Mouse (Mus musculus): Measurements from ENCODE around the gene Atp5j2. TPM values are rescaled to one million over a fixed set of nuclear protein-coding genes. Genes with fewer than 3 reads are reported as not detected.

The Atp5j2 gene
- polyA plus RNA-seq (2015; fragmentation: Nextera tagmentation; extraction: Ambion mirVana) = 935 and 1,769 TPM in 2 replicates

DNA sequence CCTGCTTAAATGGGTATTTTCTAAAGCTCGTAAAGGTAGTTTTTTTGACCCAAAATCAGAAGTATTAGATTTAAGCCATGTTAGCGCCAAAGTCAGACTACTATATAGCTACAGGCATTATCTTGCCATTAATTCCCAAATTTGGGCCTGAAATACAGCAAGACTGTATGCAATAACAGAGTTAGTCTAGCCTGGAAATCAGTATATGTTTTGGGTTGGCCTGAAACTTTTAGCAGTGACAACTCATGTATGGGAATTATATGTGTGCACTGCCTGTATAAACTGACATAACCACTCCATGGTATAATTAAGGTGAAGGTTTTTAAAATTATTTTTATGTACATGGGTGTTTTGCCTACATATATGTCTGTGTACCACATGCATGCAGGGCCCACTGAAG, at the start of gene Atp5j2:
Gene Atp5j2, minus strand, starts transcription at position 101 of the 400 bp plus-strand sequence.

DNA sequence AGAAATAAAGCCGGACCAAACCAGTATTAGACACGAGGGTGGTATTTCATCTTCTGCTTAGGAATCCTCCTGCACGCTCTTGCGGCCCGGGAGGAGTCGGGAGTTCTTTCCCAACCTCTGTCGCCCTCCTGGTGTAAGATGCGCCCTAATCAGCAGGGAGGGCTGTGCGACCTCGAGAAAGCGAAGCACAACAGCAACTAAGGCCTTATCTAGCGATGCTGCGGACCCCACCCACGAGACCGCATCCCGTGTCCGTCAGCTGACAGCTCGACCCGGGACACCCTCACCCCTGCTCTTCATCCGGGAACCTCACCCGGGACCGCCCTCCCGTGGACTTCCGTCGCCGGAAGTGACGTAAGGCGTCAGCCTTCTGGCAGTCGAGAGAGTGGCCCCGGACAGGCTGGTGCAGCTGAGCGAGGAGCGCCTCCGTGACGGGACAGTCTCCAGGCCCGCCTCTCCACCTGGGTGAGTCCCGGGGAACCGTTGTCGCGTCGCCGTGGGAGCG, 39.6 kb upstream of the Atp5j2 start, which contains the start of gene Zfp655:
Gene Zfp655, plus strand, starts transcription at position 349 of the 505 bp plus-strand sequence.

DNA sequence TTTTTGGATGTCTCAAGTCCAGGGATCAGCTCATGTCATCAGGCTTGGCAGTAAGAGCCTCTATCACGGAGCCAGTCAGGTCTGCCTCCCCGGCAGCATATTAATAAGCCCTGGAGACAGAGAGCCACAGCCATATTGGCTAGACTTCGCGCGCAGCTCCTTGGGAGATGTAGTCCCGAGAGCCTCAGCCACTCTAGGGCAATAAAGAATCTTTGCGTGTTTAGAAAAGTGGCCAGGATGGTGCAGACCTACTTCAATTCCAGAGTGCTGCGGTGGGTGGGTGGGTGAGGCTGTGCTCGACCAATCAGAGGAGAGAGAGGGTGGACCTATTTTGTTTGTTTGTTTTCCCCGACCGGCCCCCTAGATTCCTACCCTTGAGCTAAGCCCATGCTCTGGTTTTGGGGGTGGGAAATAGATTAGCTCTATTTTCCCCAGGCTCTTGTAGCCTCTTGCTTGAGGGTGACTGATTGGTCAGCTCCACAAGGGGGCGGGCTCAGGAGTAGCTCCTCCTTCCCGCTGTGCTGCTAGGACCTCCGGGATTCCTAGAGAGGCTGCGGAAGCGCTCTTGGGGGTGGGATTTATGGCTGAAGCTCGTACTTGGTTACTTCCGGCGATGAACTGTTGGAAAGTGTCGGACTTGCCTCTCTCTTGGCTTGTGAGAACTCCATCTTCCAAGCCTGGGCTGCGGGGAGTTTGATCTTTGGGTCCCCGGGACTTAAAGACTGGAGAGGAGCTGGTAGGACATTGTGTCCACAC, 12.3 kb upstream of the Atp5j2 start, which contains the start of gene Zkscan5:
Gene Zkscan5, plus strand, starts transcription at position 627 of the 756 bp plus-strand sequence.

DNA sequence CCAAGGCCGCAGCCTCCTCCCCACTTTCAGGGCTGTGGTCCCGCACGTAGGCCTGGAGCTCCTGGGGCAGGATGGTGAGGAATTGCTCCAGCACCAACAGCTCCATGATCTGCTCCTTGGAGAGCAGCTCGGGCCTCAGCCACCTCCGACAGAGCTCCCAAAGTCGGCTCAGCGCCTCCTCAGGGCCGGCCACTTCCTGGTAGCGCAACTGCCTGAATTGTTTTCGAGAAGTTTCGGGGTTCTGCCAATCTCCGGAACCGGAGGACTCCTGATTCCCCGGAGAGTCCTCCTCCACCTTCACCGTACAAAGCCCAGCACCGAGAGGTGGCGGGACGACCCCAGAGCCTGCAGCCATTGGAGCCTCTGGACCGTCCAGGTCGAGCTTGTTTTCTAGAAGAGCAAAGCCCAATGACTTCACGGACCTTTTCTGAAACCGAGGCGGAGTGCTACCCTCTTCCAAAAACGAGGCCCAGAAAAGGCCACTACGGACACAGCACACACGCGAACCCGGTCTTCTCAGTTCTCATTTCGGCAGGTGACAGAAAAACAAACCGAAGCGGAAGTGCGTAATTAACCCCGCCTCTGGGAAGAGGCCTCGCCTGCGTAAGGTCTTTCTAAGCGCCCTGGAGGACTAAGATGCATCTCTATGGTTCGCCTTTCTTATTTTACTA, 9.6 kb upstream of the Atp5j2 start, which contains the start of gene Zkscan14:
Gene Zkscan14, minus strand, starts transcription at position 548 of the 671 bp plus-strand sequence.

DNA sequence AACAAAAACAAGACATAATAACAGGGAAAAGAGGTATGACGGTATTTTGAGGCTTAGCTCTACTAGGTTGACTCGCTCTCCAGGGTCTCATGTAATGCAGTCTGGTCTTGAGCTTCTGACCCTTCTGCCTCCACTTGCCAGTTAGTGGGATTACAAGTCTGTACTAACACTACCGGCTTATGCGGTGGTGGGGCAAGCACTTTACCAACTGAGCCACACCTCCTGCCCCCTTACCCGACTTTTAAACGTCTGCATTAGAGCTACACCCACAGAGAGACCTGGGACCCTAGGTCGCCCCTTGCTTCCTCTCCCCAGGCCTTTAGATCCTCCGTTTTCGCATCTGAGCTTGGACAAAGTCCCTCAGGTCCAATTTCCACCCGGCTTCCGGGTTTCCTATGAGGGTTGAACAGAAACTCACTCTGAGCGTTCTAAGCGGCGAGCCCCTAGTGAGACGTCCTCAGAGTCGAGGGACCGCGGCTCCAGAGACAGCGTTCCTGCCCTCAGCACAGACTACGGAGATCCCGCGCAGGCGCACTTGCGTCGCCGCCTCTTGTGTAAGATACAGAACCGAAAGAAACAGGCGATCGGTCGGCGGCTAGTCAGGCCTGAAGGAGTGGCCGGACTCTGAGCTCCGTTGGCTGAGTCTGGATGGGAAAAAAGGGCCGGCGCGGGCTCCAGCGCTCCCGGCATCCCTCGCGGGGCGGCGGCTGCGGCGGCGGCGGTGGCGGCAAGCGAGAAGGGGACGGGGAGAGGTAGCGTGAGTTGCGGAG, 25.1 kb downstream of the Atp5j2 start, which contains the start of the genes Ptcd1 and Cpsf4:
Gene Ptcd1, minus strand, starts transcription at position 573 of the 770 bp plus-strand sequence.
Gene Cpsf4, plus strand, starts transcription at position 678 of the 770 bp plus-strand sequence.

GRCm38 (mm10) chr5:145139571-145140519, 52.0 kb downstream of the Atp5j2 start, which contains the start of the genes Pdap1 and Bud31:
Pdap1 (minus strand) TSS chr5:145140238.
Bud31 (plus strand) TSS chr5:145140362.

Other genes with a start within 250 kb of the Atp5j2 start
- gene Smurf1, start 226.2 kb downstream of the Atp5j2 start, polyA plus RNA-seq (2015; fragmentation: Nextera tagmentation; extraction: Ambion mirVana) = 9.3 and 9.7 TPM in 2 replicates
- not detected in 2 replicates for gene Gm4871, start 159.3 kb downstream of the Atp5j2 start, polyA plus RNA-seq (2015; fragmentation: Nextera tagmentation; extraction: Ambion mirVana)
- not detected in 2 replicates for gene 1700018F24Rik, start 149.1 kb downstream of the Atp5j2 start, polyA plus RNA-seq (2015; fragmentation: Nextera tagmentation; extraction: Ambion mirVana)
- gene Arpc1a, start 108.2 kb downstream of the Atp5j2 start, polyA plus RNA-seq (2015; fragmentation: Nextera tagmentation; extraction: Ambion mirVana) = 103 and 127 TPM in 2 replicates
- 0.06 TPM in 1 of 2 replicates, not detected in the other for gene Kpna7, start 108.0 kb downstream of the Atp5j2 start, polyA plus RNA-seq (2015; fragmentation: Nextera tagmentation; extraction: Ambion mirVana)
- gene Arpc1b, start 77.8 kb downstream of the Atp5j2 start, polyA plus RNA-seq (2015; fragmentation: Nextera tagmentation; extraction: Ambion mirVana) = 311 and 374 TPM in 2 replicates
- gene Pdap1, start 51.8 kb downstream of the Atp5j2 start, polyA plus RNA-seq (2015; fragmentation: Nextera tagmentation; extraction: Ambion mirVana) = 58.7 and 70.8 TPM in 2 replicates
- 227 and 301 TPM in 2 replicates for gene Bud31, start 51.7 kb downstream of the Atp5j2 start, polyA plus RNA-seq (2015; fragmentation: Nextera tagmentation; extraction: Ambion mirVana)
- 14.4 and 25.9 TPM in 2 replicates for gene Ptcd1, start 25.0 kb downstream of the Atp5j2 start, polyA plus RNA-seq (2015; fragmentation: Nextera tagmentation; extraction: Ambion mirVana)
- gene Cpsf4, start 24.8 kb downstream of the Atp5j2 start, polyA plus RNA-seq (2015; fragmentation: Nextera tagmentation; extraction: Ambion mirVana) = 19.0 and 22.3 TPM in 2 replicates
- 12.5 and 13.6 TPM in 2 replicates for gene Zkscan14, start 9.8 kb upstream of the Atp5j2 start, polyA plus RNA-seq (2015; fragmentation: Nextera tagmentation; extraction: Ambion mirVana)
- gene Zkscan5, start 12.5 kb upstream of the Atp5j2 start, polyA plus RNA-seq (2015; fragmentation: Nextera tagmentation; extraction: Ambion mirVana) = 7.9 and 8.7 TPM in 2 replicates
- gene Zfp655, start 39.7 kb upstream of the Atp5j2 start, polyA plus RNA-seq (2015; fragmentation: Nextera tagmentation; extraction: Ambion mirVana) = 35.8 and 45.4 TPM in 2 replicates
- gene Zscan25, start 88.4 kb upstream of the Atp5j2 start, polyA plus RNA-seq (2015; fragmentation: Nextera tagmentation; extraction: Ambion mirVana) = 0.35 and 0.50 TPM in 2 replicates
- not detected in 2 replicates for gene Cyp3a57, start 153.2 kb upstream of the Atp5j2 start, polyA plus RNA-seq (2015; fragmentation: Nextera tagmentation; extraction: Ambion mirVana)

Data from adrenal gland, postnatal 0 days (tissue).